Mouse (Mus musculus): Measurements from ENCODE around the gene Pax7.

DNA sequence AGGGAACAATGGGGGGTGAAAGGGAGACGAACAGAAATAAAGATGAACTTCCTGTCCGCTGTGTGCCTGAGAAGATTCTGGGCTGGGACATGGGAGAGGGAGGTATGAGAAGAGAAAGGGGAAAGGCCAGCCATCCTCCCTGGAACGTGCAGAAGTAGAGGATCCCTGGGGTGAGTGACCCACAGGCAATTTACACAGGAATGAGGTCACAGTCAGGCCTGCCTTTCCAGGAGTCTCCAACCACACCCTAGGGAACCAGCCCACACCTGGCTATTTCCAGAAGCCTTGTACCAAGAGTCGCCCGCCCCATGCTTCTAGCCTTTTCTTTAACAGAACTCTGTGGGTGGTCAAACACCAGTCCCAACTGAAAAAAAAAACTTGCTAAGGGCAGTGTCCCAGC is 65.5 kb downstream of the Pax7 start:
- TF ChIP-seq POLR2A (IDR thresholded peaks at IDR 0.05; ENCODE audit: borderline replicate concordance, extremely low read depth, low read depth, low read length) (no peak), CTCF (IDR thresholded peaks at IDR 0.05; ENCODE audit: insufficient read depth, low read length) (no peak)

Data from lung, adult 2 months (tissue).